Mouse (Mus musculus): ENCODE data around the gene Suz12. TPM values are rescaled to one million over a fixed set of nuclear protein-coding genes. Genes with fewer than 3 reads are reported as not detected.

Gene Suz12
- polyA plus RNA-seq, 1 experiment from 2014 or later: 30.1 TPM

DNA sequence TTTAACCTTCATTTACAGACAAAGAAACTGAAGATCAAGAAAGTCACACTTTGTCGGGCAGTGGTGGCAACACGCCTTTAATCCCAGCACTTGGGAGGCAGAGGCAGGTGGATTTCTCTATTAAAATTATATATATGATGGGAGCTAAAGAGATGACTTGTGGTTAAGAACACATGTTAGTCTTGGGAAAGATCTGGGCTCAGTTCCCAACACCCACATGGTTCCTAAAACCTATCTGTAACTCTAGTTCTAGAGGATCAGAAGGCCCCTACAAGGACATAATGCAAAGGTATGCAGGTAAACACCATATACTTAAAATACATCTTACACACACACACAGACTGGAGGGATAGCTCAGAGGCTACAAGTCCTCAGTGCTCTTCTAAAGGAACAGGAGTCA is 78.1 kb downstream of the Suz12 start:
- Histone ChIP-seq H3K4me1 (replicated peaks; ENCODE audit: control insufficient read depth, insufficient read depth, low read length) (peaks cover 20% of the 10 kb centered on the region), H3K4me3 (ENCODE audit: low read depth, low read length) (no peak overlapping the region), H3K4me2 (no peak overlapping the region), H3K9me3 (ENCODE audit: control insufficient read depth, low read length) (no peaks in the 10 kb centered on the region), H3K27me3 (replicated peaks; ENCODE audit: control insufficient read depth, insufficient read depth, low read length) (no peaks in the 10 kb centered on the region), H3K36me3 (ENCODE audit: control insufficient read depth, insufficient read depth, low read length) (peaks cover 10% of the 10 kb centered on the region; the same call in 1 of the 2 replicates), H3K9ac (ENCODE audit: low read depth, low read length) (no peak overlapping the region), H3K27ac (ENCODE audit: low read depth, low read length) (no peak overlapping the region; the same call in 1 of the 2 replicates)
- WGBS: 85% methylated on average over 2 of the region's 2 CpGs
- DNase-seq (ENCODE audit: low spot score): no peak
- no peak for ATAC-seq (replicated peaks; ENCODE audit: low FRiP score)

DNA sequence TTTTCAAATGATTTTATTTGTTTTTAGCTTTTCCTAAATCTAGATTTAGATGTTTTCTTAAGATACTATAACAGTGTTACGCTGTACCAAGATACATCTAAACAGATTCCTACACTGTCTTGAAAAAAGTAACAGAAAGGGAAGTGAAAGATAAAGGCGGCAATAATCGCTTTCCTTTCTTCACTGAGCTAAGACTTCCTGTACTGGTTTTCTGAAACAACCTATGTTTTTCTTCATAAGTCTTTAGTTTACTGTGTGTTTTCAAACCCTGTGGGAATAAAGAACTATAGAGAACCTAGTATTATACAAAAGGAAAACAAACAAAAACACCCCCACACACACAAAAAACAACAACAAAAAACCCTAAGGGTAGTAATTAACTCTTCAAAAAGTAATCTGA is 79.5 kb downstream of the Suz12 start:
- DNase-seq (ENCODE audit: low spot score) (no peak), ATAC-seq (replicated peaks; ENCODE audit: low FRiP score) (no peak)
- Histone ChIP-seq H3K9ac (ENCODE audit: low read depth, low read length) (no peak overlapping the region), H3K4me2 (no peak overlapping the region; the same call in 1 of the 2 replicates), H3K4me1 (replicated peaks; ENCODE audit: control insufficient read depth, insufficient read depth, low read length) (peaks cover 25% of the 10 kb centered on the region), H3K36me3 (ENCODE audit: control insufficient read depth, insufficient read depth, low read length) (peaks cover 12% of the 10 kb centered on the region; the same call in 1 of the 2 replicates), H3K27ac (ENCODE audit: low read depth, low read length) (no peak overlapping the region), H3K27me3 (replicated peaks; ENCODE audit: control insufficient read depth, insufficient read depth, low read length) (no peaks in the 10 kb centered on the region), H3K9me3 (ENCODE audit: control insufficient read depth, low read length) (no peaks in the 10 kb centered on the region), H3K4me3 (ENCODE audit: low read depth, low read length) (no peak overlapping the region)
- 49% methylated on average over 3 of the region's 3 CpGs for WGBS

- no peak overlapping the region for H3K4me3 ChIP-seq (ENCODE audit: low read depth, low read length)
- no peak overlapping the region; the same call in 1 of the 2 replicates for H3K4me2 ChIP-seq
- DNase-seq (ENCODE audit: low spot score) (no peak), ATAC-seq (replicated peaks; ENCODE audit: low FRiP score) (no peak)
- no peak overlapping the region for H3K9ac ChIP-seq (ENCODE audit: low read depth, low read length)
- H3K27ac ChIP-seq (ENCODE audit: low read depth, low read length): no peak overlapping the region
- H3K27me3 ChIP-seq (replicated peaks; ENCODE audit: control insufficient read depth, insufficient read depth, low read length): no peaks in the 10 kb centered on the region
- H3K36me3 ChIP-seq (ENCODE audit: control insufficient read depth, insufficient read depth, low read length): peaks cover 20% of the 10 kb centered on the region
- WGBS: 78% methylated on average over 5 of the region's 5 CpGs
- peaks cover 29% of the 10 kb centered on the region for H3K4me1 ChIP-seq (replicated peaks; ENCODE audit: control insufficient read depth, insufficient read depth, low read length)
- H3K9me3 ChIP-seq (ENCODE audit: control insufficient read depth, low read length): no peaks in the 10 kb centered on the region
These were observed 82.8 kb downstream of the Suz12 start for GRCm38 (mm10) chr11:80075608-80076277.

GRCm38 (mm10) chr11:80077784-80078545 is 85.1 kb downstream of the Suz12 start:
- H3K27ac ChIP-seq (ENCODE audit: low read depth, low read length): 0 out of 2 replicates have a peak overlapping the region, but pooled peaks have one; percentile 13
- WGBS: 68% methylated on average over 13 of the region's 14 CpGs
- H3K4me3 ChIP-seq (ENCODE audit: low read depth, low read length): peak overlapping the region; percentile 74
- no peaks in the 10 kb centered on the region for H3K27me3 ChIP-seq (replicated peaks; ENCODE audit: control insufficient read depth, insufficient read depth, low read length)
- peaks cover 32% of the 10 kb centered on the region for H3K4me1 ChIP-seq (replicated peaks; ENCODE audit: control insufficient read depth, insufficient read depth, low read length)
- H3K9ac ChIP-seq (ENCODE audit: low read depth, low read length): peak overlapping the region; percentile 37
- DNase-seq (ENCODE audit: low spot score) (no peak), ATAC-seq (replicated peaks; ENCODE audit: low FRiP score) (no peak)
- H3K4me2 ChIP-seq: peak overlapping the region; percentile 72
- H3K9me3 ChIP-seq (ENCODE audit: control insufficient read depth, low read length): no peaks in the 10 kb centered on the region
- peaks cover 17% of the 10 kb centered on the region for H3K36me3 ChIP-seq (ENCODE audit: control insufficient read depth, insufficient read depth, low read length)

GRCm38 (mm10) chr11:80078831-80079230 is 85.9 kb downstream of the Suz12 start:
- Histone ChIP-seq H3K9ac (ENCODE audit: low read depth, low read length) (peak overlapping the region; percentile 43), H3K27ac (ENCODE audit: low read depth, low read length) (peak overlapping the region; percentile 34; the same call in 1 of the 2 replicates), H3K4me3 (ENCODE audit: low read depth, low read length) (peak overlapping the region; percentile 74), H3K4me2 (peak overlapping the region; percentile 72), H3K27me3 (replicated peaks; ENCODE audit: control insufficient read depth, insufficient read depth, low read length) (no peaks in the 10 kb centered on the region), H3K36me3 (ENCODE audit: control insufficient read depth, insufficient read depth, low read length) (peaks cover 17% of the 10 kb centered on the region), H3K4me1 (replicated peaks; ENCODE audit: control insufficient read depth, insufficient read depth, low read length) (peaks cover 28% of the 10 kb centered on the region), H3K9me3 (ENCODE audit: control insufficient read depth, low read length) (no peaks in the 10 kb centered on the region)
- DNase-seq (ENCODE audit: low spot score) (no peak), ATAC-seq (replicated peaks; ENCODE audit: low FRiP score) (no peak)
- 42% methylated on average over 1 of the region's 1 CpGs for WGBS

DNA sequence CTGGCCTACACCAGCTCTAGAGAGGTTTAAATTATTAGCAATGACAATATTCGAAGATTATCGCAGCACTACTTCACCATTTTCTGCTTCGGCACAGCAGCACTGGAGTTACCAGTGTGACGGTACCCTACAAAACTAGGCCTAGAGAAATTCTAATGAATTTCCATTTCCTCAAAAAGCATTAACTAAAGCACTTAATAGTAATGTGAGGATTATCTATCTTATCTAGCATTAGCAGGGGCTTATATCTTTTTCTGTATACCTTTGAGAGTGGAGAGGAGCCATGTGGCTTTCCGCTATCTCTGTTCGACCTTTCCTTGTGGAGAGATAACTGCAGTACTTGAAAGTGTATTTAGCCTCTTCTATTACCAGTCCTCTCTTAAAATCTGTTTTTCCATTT is 86.8 kb downstream of the Suz12 start:
- 26% methylated on average over 6 of the region's 6 CpGs for WGBS
- peak overlapping the region; percentile 100 for H3K27ac ChIP-seq (ENCODE audit: low read depth, low read length)
- H3K27me3 ChIP-seq (replicated peaks; ENCODE audit: control insufficient read depth, insufficient read depth, low read length): no peaks in the 10 kb centered on the region
- H3K36me3 ChIP-seq (ENCODE audit: control insufficient read depth, insufficient read depth, low read length): peaks cover 11% of the 10 kb centered on the region
- no peaks in the 10 kb centered on the region for H3K9me3 ChIP-seq (ENCODE audit: control insufficient read depth, low read length)
- ATAC-seq (replicated peaks; ENCODE audit: low FRiP score) (peak; percentile 16; the same call in 1 of the 2 replicates), DNase-seq (ENCODE audit: low spot score) (no peak)
- peak overlapping the region; percentile 74 for H3K4me3 ChIP-seq (ENCODE audit: low read depth, low read length)
- peak overlapping the region; percentile 72 for H3K4me2 ChIP-seq
- H3K9ac ChIP-seq (ENCODE audit: low read depth, low read length): peak overlapping the region; percentile 95
- H3K4me1 ChIP-seq (replicated peaks; ENCODE audit: control insufficient read depth, insufficient read depth, low read length): peaks cover 25% of the 10 kb centered on the region

GRCm38 (mm10) chr11:80080381-80080825 is 87.5 kb downstream of the Suz12 start:
- Histone ChIP-seq H3K4me2 (peak overlapping the region; percentile 72), H3K36me3 (ENCODE audit: control insufficient read depth, insufficient read depth, low read length) (peaks cover 11% of the 10 kb centered on the region), H3K27me3 (replicated peaks; ENCODE audit: control insufficient read depth, insufficient read depth, low read length) (no peaks in the 10 kb centered on the region), H3K27ac (ENCODE audit: low read depth, low read length) (peak overlapping the region; percentile 100), H3K4me3 (ENCODE audit: low read depth, low read length) (peak overlapping the region; percentile 74), H3K9me3 (ENCODE audit: control insufficient read depth, low read length) (no peaks in the 10 kb centered on the region), H3K4me1 (replicated peaks; ENCODE audit: control insufficient read depth, insufficient read depth, low read length) (peaks cover 26% of the 10 kb centered on the region), H3K9ac (ENCODE audit: low read depth, low read length) (peak overlapping the region; percentile 95)
- WGBS: 1% methylated on average over 32 of the region's 32 CpGs
- ATAC-seq (replicated peaks; ENCODE audit: low FRiP score) (peak; percentile 11), DNase-seq (ENCODE audit: low spot score) (no peak)

DNA sequence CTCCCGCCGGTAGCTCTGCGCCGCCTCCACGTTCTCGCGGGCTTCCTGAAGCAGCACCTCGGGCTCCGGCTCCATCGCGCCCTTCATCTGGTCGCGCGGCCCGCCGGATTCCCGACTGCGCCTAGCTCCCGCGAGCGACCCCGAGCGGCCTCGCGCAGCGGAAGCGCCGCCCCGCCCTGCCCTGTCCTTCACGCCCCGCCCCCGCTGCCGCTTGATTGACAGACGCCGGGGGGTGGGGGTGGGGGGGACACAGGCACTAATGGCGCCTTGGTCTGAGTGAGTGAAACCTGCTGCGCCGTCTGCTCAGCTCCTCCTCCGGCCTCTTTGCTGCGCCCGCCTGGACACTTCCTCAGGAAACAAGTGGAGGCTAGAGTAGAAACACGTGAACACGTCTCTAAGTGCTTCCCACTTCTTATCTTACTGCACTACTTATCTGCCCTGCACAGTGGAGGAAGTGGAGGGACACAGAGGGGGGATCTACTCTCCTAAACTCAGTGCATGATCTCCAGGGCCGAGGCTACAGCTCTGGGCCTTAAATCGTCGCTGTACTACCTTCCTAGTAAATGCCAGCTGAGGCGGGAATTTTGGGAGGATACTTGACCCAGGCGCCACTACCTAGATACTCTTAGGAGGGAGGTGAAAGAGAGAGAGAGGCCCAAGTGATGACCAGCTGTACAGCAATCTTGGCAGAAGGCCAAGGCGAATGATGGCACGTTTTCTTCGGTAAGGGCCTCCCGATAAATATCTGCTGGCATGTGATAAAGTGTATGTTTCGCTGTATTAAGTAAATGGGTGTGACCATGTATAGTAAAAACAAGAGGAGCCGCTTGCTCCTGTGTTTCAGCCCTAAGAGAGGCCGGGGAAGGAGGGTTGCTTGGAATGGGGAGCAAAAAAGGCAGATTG is 88.2 kb downstream of the Suz12 start, which contains the start of gene Crlf3:
TSS of gene Crlf3 (minus strand) at position 166 of the 903 bp plus-strand sequence.
- 3% methylated on average over 55 of the region's 55 CpGs for whole genome bisulfite sequencing
- Histone ChIP-seq H3K36me3 (ENCODE audit: control insufficient read depth, insufficient read depth, low read length) (peaks cover 10% of the 10 kb centered on the region), H3K4me2 (peak within 1 kb of the TSS; percentile 72), H3K27ac (ENCODE audit: low read depth, low read length) (peak within 1 kb of the TSS; percentile 100), H3K4me1 (replicated peaks; ENCODE audit: control insufficient read depth, insufficient read depth, low read length) (peaks cover 27% of the 10 kb centered on the region), H3K4me3 (ENCODE audit: low read depth, low read length) (peak within 1 kb of the TSS; percentile 74), H3K9me3 (ENCODE audit: control insufficient read depth, low read length) (no peaks in the 10 kb centered on the region), H3K9ac (ENCODE audit: low read depth, low read length) (peak within 1 kb of the TSS; percentile 95), H3K27me3 (replicated peaks; ENCODE audit: control insufficient read depth, insufficient read depth, low read length) (no peaks in the 10 kb centered on the region)
- DNase-seq (ENCODE audit: low spot score): peak; percentile 98
- peak; percentile 94 for ATAC-seq (replicated peaks; ENCODE audit: low FRiP score)
